Mouse (Mus musculus) thymus, postnatal 4 days (tissue): Measurements from ENCODE around the gene Gtpbp6.
"Not testable (repeated sequence)": the region's sequence is repeated elsewhere in the genome, so short reads cannot be mapped to it uniquely, and the experiment has no call there.

Experiments used
- DNase-seq: peaks from one replicate; pipeline ENCODE4 v3.0.0; 2021

The Gtpbp6 gene

GRCm38 (mm10) chr5:110107581-110108304 is at the start of gene Gtpbp6:
Gene Gtpbp6 (minus strand): TSS chr5:110108197.
- peak; percentile 96 for DNase-seq

- peak; percentile 33 for DNase-seq
These were observed 35.0 kb upstream of the Gtpbp6 start for GRCm38 (mm10) chr5:110143007-110143406.

- DNase-seq, result no peak
These were observed 34.3 kb upstream of the Gtpbp6 start for GRCm38 (mm10) chr5:110142309-110142708.

GRCm38 (mm10) chr5:110140424-110140823 is 32.4 kb upstream of the Gtpbp6 start:
- DNase-seq, result no peak

- no peak for DNase-seq
These were observed 31.3 kb upstream of the Gtpbp6 start for GRCm38 (mm10) chr5:110139325-110139724.

- no peak for DNase-seq
These were observed 29.8 kb upstream of the Gtpbp6 start for GRCm38 (mm10) chr5:110137816-110138215.

- DNase-seq, result no peak
These were observed 28.1 kb upstream of the Gtpbp6 start for GRCm38 (mm10) chr5:110136087-110136464.

- peak; percentile 99 for DNase-seq
These were observed 27.5 kb upstream of the Gtpbp6 start, which contains the start of gene Chfr for GRCm38 (mm10) chr5:110135293-110136086. Gene Chfr (plus strand): TSS chr5:110135842.

GRCm38 (mm10) chr5:110122380-110122779 is 14.4 kb upstream of the Gtpbp6 start:
- not testable (repeated sequence) for DNase-seq

GRCm38 (mm10) chr5:110109991-110110441 is 2.0 kb upstream of the Gtpbp6 start, which contains the start of gene Zfp605:
Gene Zfp605 (plus strand): TSS chr5:110110092.
- DNase-seq, result peak; percentile 91

- no peak for DNase-seq
These were observed 270 bp upstream of the Gtpbp6 start for GRCm38 (mm10) chr5:110108305-110108628.

- DNase-seq, result peak; percentile 53
These were observed 964 bp downstream of the Gtpbp6 start for GRCm38 (mm10) chr5:110106901-110107564.

GRCm38 (mm10) chr5:110106140-110106871 is 1.7 kb downstream of the Gtpbp6 start:
- no peak for DNase-seq

GRCm38 (mm10) chr5:110104616-110105380 is 3.2 kb downstream of the Gtpbp6 start:
- DNase-seq, result no peak

- DNase-seq, result no peak
These were observed 3.9 kb downstream of the Gtpbp6 start for GRCm38 (mm10) chr5:110103901-110104615.

- no peak for DNase-seq
These were observed 5.0 kb downstream of the Gtpbp6 start for GRCm38 (mm10) chr5:110102853-110103625.

GRCm38 (mm10) chr5:110102429-110102828 is 5.6 kb downstream of the Gtpbp6 start:
- DNase-seq, result no peak

- peak; percentile 65 for DNase-seq
These were observed 6.2 kb downstream of the Gtpbp6 start for GRCm38 (mm10) chr5:110101716-110102347.

GRCm38 (mm10) chr5:110100921-110101631 is 6.9 kb downstream of the Gtpbp6 start:
- DNase-seq, result peak; percentile 69
